8 mouse cellular contexts compared by ENCODE assay signal in the genomic region with DNA sequence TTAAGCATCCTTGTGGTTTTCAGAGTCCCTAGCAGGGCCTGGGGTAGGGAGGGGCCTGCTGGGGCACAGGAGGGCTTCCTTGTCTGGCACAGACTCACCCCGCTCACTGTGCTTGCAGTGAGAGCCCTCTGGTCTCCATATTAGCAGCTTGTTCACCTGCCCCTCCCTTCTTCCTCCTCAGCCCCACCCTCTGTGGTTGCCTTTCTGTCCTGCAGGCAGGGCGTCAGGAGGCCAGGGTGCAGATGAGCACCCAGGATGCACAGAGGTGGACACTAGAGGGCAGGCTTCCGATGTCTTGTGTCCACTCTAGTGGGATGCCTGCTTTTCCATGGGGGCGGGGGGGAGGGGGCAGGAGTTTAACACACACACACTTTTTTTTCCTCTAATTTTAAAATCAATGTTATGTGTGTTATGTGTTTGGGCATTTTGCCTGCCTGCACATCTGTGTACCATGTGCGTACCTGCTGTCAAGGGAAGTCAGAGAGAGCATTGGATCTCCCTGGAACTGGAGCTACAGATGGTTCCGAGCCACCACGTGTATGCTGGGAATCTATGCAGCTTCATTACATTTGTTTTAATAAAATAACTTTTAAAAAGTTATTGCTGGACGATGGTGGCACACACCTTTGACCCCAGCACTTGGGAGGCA. TPM values are rescaled to one million over a fixed set of nuclear protein-coding genes. Genes with fewer than 3 reads are reported as not detected.
DNase-seq lines count a peak whose midpoint lies in the region; ATAC-seq and TF ChIP-seq lines count a peak whose summit lies in the region.
"Had no signal": no experiment of that assay in that cellular context is flagged by ENCODE, and none has a peak within 500 bp of the region (broad histone marks: within the 10 kb centered on the region; RNA-seq: fewer than 3 reads in every experiment).

No protein-coding gene starts in this region.

- peaks cover 20% of the 10 kb centered on the region for H3K36me3 ChIP-seq in limb, embryonic 15.5 days
- peaks cover 4% of the 10 kb centered on the region for H3K36me3 ChIP-seq in myocyte (ENCODE audit: control insufficient read depth, insufficient read depth)

- intact Hi-C loops in left cerebral cortex, postnatal 4 days (cut with DNase I) = no loop called here

- H3K4me3 ChIP-seq in embryonic fibroblast, embryonic 13.5 days (ENCODE audit: insufficient read depth, low read length) = no peak overlapping the region
- no peak overlapping the region for H3K4me3 ChIP-seq in limb, embryonic 15.5 days
- H3K4me3 ChIP-seq in myocyte = no peak overlapping the region

- TF ChIP-seq POLR2A in embryonic fibroblast, embryonic 13.5 days (IDR thresholded peaks at IDR 0.05; ENCODE audit: low read depth, low read length) = no peak
- TF ChIP-seq POLR2A in myocyte (IDR thresholded peaks at IDR 0.05; ENCODE audit: insufficient read length, low read depth) = peak; percentile 6

- no peak overlapping the region for H3K27ac ChIP-seq in embryonic fibroblast, embryonic 13.5 days (ENCODE audit: insufficient read depth, low read length)
- H3K27ac ChIP-seq in limb, embryonic 15.5 days = peak overlapping the region; percentile 81

- no peaks in the 10 kb centered on the region for H3K79me2 ChIP-seq in myocyte (ENCODE audit: control insufficient read depth, insufficient read depth)

- 28% methylated on average over 8 of the region's 8 CpGs for WGBS in limb, embryonic 15.5 days

- H3K9ac ChIP-seq in limb, embryonic 15.5 days = no peak overlapping the region

- peak; percentile 48 for DNase-seq in left cerebral cortex, postnatal 4 days
- DNase-seq in left cerebral cortex, adult 18-20 months (ENCODE audit: low spot score in 2 of 2) = no peak
- peak; percentile 46 for DNase-seq in adrenal gland, postnatal 25 days
- no peak for DNase-seq in urinary bladder, postnatal 10 days (ENCODE audit: low spot score)

- no peaks in the 10 kb centered on the region for H3K27me3 ChIP-seq in limb, embryonic 15.5 days
- no peaks in the 10 kb centered on the region for H3K27me3 ChIP-seq in myocyte (ENCODE audit: control insufficient read depth, insufficient read depth, insufficient read length)

- H3K9me3 ChIP-seq in limb, embryonic 15.5 days = no peaks in the 10 kb centered on the region

- no peaks in the 10 kb centered on the region; the same call in 1 of the 2 replicates for H3K4me1 ChIP-seq in embryonic fibroblast, embryonic 13.5 days (ENCODE audit: control insufficient read depth, insufficient read depth, low read length)
- peaks cover 26% of the 10 kb centered on the region for H3K4me1 ChIP-seq in limb, embryonic 15.5 days

- peak overlapping the region; percentile 51; the same call in 1 of the 2 replicates for H3K4me2 ChIP-seq in limb, embryonic 15.5 days
- H3K4me2 ChIP-seq in myocyte (ENCODE audit: low read depth) = peak overlapping the region; percentile 33

- 0 out of 2 replicates have a peak, but pooled peaks have one; percentile 21 for ATAC-seq in limb, embryonic 15.5 days (ENCODE audit: insufficient number of reproducible peaks, low FRiP score, low TSS enrichment, low read depth)

- H3ac ChIP-seq in myocyte (ENCODE audit: control insufficient read depth, insufficient read length) = no peak overlapping the region

- peak; percentile 76; the same call in 1 of the 2 replicates for TF ChIP-seq CTCF in embryonic fibroblast, embryonic 13.5 days (IDR thresholded peaks at IDR 0.05; ENCODE audit: borderline replicate concordance, insufficient read depth, low read length)

TF ChIP-seq in myocyte, 11 proteins besides CTCF, POLR2A, EP300 and RAD21:
- TF ChIP-seq TCF3 (IDR thresholded peaks at IDR 0.05; ENCODE audit: insufficient read length, low read depth) (no peak), CEBPB (IDR thresholded peaks at IDR 0.05; ENCODE audit: insufficient read depth, poor library complexity, severe bottlenecking) (no peak), MYOG (IDR thresholded peaks at IDR 0.05; ENCODE audit: control insufficient read depth in 1 of 3, insufficient read depth in 1 of 3, insufficient read length in 2 of 3, low read depth in 2 of 3) (peak in 1 of 3 experiments; percentile 13), E2F4 (IDR thresholded peaks at IDR 0.05; ENCODE audit: insufficient read depth) (no peak), MAX (IDR thresholded peaks at IDR 0.05; ENCODE audit: low read depth) (no peak), REST (IDR thresholded peaks at IDR 0.05; ENCODE audit: insufficient read depth, insufficient read length) (no peak), MYOD1 (IDR thresholded peaks at IDR 0.05; ENCODE audit: control insufficient read depth in 1 of 3, insufficient read length in 2 of 3, low read depth in 2 of 3) (no peak), SRF (IDR thresholded peaks at IDR 0.05; ENCODE audit: control insufficient read depth, insufficient read length, low read depth) (no peak), TCF12 (IDR thresholded peaks at IDR 0.05; ENCODE audit: insufficient read depth, poor library complexity, severe bottlenecking) (no peak), POLR2AphosphoS2 (IDR thresholded peaks at IDR 0.05; ENCODE audit: insufficient read length, low read depth) (peak; percentile 79), USF1 (IDR thresholded peaks at IDR 0.05; ENCODE audit: low read depth) (no peak)

RNA-seq across cellular contexts. Expression of a gene that starts 2.0 kb away (rescaled TPM):
- 10 to 100 TPM; 78.8 to 91.8 TPM for total RNA-seq in left cerebral cortex, postnatal 4 days (2021)
- total RNA-seq in left cerebral cortex, adult 18-20 months (2021) = 100 to 1,000 TPM; 113 to 130 TPM
- 48.4 and 56.0 TPM in 2 replicates for total RNA-seq in adrenal gland, postnatal 25 days (2021)
- polyA plus RNA-seq in embryonic fibroblast, embryonic 13.5 days (2011; ENCODE audit: insufficient read length, low read depth, missing spikeins) = 33.3 and 39.3 TPM in 2 replicates
- polyA plus RNA-seq in limb, embryonic 15.5 days (2015; fragmentation: Nextera tagmentation; extraction: Ambion mirVana) = 24.7 and 27.1 TPM in 2 replicates
- polyA plus RNA-seq in myocyte (2012; fragmentation: generic; extraction: Trizol) = 48.7 TPM

RNA-seq across cellular contexts. Expression of a gene that starts 14.6 kb away (rescaled TPM):
- total RNA-seq in left cerebral cortex, postnatal 4 days (2021) = 10 to 100 TPM; 35.7 to 38.4 TPM
- 10 to 100 TPM; 40.6 TPM for total RNA-seq in left cerebral cortex, adult 18-20 months (2021)
- total RNA-seq in adrenal gland, postnatal 25 days (2021) = 8.8 and 9.4 TPM in 2 replicates
- polyA plus RNA-seq in embryonic fibroblast, embryonic 13.5 days (2011; ENCODE audit: insufficient read length, low read depth, missing spikeins) = 20.4 and 21.5 TPM in 2 replicates
- polyA plus RNA-seq in limb, embryonic 15.5 days (2015; fragmentation: Nextera tagmentation; extraction: Ambion mirVana) = 33.8 and 44.2 TPM in 2 replicates
- polyA plus RNA-seq in myocyte (2012; fragmentation: generic; extraction: Trizol) = 75.4 TPM

RNA-seq across cellular contexts. Expression of a gene that starts 20.0 kb away (rescaled TPM):
- 100 to 1,000 TPM; 100 to 106 TPM for total RNA-seq in left cerebral cortex, postnatal 4 days (2021)
- 100 to 1,000 TPM; 151 to 160 TPM for total RNA-seq in left cerebral cortex, adult 18-20 months (2021)
- total RNA-seq in adrenal gland, postnatal 25 days (2021) = 43.4 and 61.9 TPM in 2 replicates
- polyA plus RNA-seq in embryonic fibroblast, embryonic 13.5 days (2011; ENCODE audit: insufficient read length, low read depth, missing spikeins) = 157 and 266 TPM in 2 replicates
- 46.9 and 132 TPM in 2 replicates for polyA plus RNA-seq in limb, embryonic 15.5 days (2015; fragmentation: Nextera tagmentation; extraction: Ambion mirVana)
- polyA plus RNA-seq in myocyte (2012; fragmentation: generic; extraction: Trizol) = 265 TPM

RNA-seq across cellular contexts. Expression of a gene that starts 26.1 kb away (rescaled TPM):
- under 1 TPM; 0.62 to 0.84 TPM for total RNA-seq in left cerebral cortex, postnatal 4 days (2021)
- total RNA-seq in left cerebral cortex, adult 18-20 months (2021) = under 1 TPM; 0.79 to 0.82 TPM
- not detected in 2 replicates for total RNA-seq in adrenal gland, postnatal 25 days (2021)
- not detected in 2 replicates for polyA plus RNA-seq in embryonic fibroblast, embryonic 13.5 days (2011; ENCODE audit: insufficient read length, low read depth, missing spikeins)
- polyA plus RNA-seq in limb, embryonic 15.5 days (2015; fragmentation: Nextera tagmentation; extraction: Ambion mirVana) = not detected in 2 replicates
- 0.04 TPM for polyA plus RNA-seq in myocyte (2012; fragmentation: generic; extraction: Trizol)
- polyA plus RNA-seq: gonadal fat pad, adult 2 months had no signal

RNA-seq across cellular contexts. Expression of a gene that starts 26.9 kb away (rescaled TPM):
- 10 to 100 TPM in 1 of 2 experiments, 1 to 10 TPM in 1; 9.4 to 11.5 TPM for total RNA-seq in left cerebral cortex, postnatal 4 days (2021)
- 10 to 100 TPM in 1 of 2 experiments, 1 to 10 TPM in 1; 8.6 to 10.3 TPM for total RNA-seq in left cerebral cortex, adult 18-20 months (2021)
- not detected in 2 replicates for total RNA-seq in adrenal gland, postnatal 25 days (2021)
- 0.67 TPM in 1 of 2 replicates, not detected in the other for polyA plus RNA-seq in embryonic fibroblast, embryonic 13.5 days (2011; ENCODE audit: insufficient read length, low read depth, missing spikeins)
- 0.12 and 0.82 TPM in 2 replicates for polyA plus RNA-seq in limb, embryonic 15.5 days (2015; fragmentation: Nextera tagmentation; extraction: Ambion mirVana)
- 0.10 TPM for polyA plus RNA-seq in myocyte (2012; fragmentation: generic; extraction: Trizol)

Comparison
In these comparisons a context has a peak if more than half of its experiments do, and no peak if none do; other contexts are left out.
1. DNase-seq: peak in left cerebral cortex, postnatal 4 days (single experiment) and adrenal gland, postnatal 25 days (single experiment); none in left cerebral cortex, adult 18-20 months (0 of 2) and urinary bladder, postnatal 10 days (single experiment).